Mouse (Mus musculus) embryonic fibroblast, embryonic 13.5 days (primary cell): ENCODE measurements around the gene Wbp2.

Source experiments
- CTCF ChIP-seq: IDR thresholded peaks from 2 replicates; pipeline ENCODE4 v1.5.1; 2011; ENCODE audit warnings: mild to moderate bottlenecking, control low read depth, low read length, moderate library complexity, borderline replicate concordance; ENCODE audit not compliant: insufficient read depth
- POLR2A ChIP-seq: IDR thresholded peaks from 2 replicates; pipeline ENCODE4 v1.6.1; 2011; ENCODE audit warnings: low read depth, mild to moderate bottlenecking, control low read depth, low read length, moderate library complexity

DNA sequence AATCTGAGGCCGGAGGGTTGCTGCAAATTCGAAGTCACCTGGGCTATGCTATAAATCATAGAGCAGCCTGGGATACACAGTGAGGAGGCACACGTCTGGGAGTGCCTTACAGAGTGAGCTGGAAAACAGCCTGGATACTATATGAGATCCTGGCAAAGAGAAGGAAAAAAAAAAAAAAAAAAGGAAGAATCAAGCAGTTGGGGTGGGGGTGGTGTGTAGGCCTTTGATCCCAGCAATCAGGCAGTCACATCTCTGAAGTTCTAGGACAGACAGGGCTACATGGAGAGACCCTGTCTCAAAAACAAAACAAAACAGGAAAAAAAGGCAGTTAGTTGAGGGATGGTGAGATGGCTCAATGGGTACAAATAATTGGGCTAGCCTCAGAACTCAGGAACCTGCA, 50.1 kb downstream of the Wbp2 start:
- TF ChIP-seq CTCF (no peak), POLR2A (no peak)
